Mouse (Mus musculus): Measurements from ENCODE around the gene Tktl2.

DNA sequence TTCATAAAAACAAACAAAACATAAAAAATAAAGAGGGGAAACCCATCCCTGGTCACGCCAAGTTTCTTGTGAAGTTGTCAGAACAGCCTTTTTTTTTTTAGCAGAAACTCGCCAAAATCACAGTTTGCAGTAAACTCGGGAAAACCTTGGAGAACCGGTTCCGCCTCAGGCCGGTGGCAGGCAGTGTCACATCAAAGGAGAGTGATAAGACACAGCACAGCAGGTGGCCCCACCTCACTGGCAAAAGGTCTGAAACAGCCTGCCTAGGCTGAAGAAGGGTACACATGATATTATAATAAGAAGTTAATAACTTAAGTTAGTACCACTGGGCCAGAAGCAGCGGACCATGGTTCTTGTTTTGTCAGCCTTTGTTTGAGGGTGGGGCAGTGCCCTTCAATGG, 38.5 kb downstream of the Tktl2 start:
- TF ChIP-seq CTCF (conservative IDR thresholded peaks at IDR 0.05; ENCODE audit: low read length) (no peak), NANOG (IDR thresholded peaks at IDR 0.05; ENCODE audit: borderline replicate concordance, low read length) (no peak)
